Mouse (Mus musculus) frontal cortex, postnatal 14 days (tissue): Measurements from ENCODE around the gene Shc4.
A peak's percentile ranks its signal among the peaks of the same experiment; 100 is the strongest.

Source experiments
- DNase-seq, 2 experiments: peaks; one replicate each; pipeline ENCODE4 v3.0.0; 2022; ENCODE audit warnings: low spot score in 2 of 2

The Shc4 gene

DNA sequence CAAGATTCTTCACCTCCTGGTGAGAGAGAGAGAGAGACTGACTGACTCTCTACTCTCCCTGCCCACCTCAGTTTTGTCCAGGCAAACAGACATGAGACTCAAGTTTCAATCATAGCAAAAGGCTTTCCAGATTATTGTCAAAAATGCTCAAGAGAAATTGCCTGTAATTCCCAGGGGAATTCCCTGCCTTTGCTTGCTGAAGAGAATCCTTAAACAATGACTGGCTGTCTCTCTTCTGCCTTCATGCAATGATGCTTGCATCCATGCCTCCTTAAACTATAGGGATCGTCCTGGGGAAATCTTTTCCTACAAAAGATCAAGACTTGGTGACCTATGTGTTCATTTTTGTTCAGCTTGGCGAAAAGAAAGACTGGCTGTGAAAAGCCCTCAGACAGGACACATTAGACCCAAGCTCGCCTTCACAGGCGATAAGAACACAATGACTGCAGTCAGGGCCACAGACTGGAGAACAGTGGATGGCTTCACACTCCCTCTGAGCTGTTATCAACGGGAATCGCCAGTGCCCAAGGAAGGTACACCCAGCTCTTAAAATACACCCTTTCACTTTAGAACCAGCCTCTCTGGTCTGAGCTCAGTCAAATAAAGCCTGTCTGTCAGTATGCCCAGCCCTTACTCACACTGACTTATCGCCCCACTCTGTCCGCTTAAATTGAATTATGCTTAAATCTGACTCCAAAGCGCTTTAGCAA is 38.4 kb downstream of the Shc4 start:
- DNase-seq: no peak

DNA sequence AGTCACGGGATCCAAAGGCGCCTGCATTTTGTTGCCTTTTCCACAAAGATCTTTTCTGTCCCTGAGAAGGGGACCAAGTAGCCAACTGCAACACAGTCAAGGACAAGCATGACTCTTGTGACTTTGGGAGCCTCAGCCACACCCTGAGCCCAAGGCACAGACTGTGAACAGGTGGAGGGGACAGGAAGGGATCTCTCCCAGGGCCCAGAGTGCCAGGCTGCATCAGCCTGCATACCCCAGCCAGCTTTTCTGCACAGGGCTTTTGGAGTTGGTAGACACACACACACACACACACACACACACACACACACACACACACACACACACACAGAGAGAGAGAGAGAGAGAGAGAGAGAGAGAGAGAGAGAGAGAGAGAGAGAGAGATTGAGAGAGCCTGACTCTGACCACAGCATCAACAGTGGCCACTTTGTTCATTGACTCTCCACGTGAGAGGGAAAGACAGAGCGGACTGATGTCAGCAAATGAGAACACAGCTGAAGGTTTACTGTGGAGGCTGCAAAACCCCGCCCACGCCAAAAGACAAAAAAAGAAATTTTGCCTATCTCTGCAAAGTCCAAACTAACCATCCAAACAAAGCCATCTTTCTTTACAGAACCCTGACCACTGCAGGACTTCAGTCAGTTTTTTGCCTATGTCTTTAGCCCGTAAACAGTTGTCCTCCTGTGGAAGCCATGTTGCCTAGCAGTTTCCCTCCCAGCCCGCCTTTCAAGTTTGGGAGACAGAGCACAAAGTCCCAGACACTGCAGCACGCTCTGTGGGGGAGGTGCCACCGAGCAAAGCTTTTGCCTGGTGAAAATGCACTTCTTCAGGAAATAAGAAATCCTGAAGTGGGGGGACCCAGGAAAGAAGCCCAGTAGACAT is 39.1 kb downstream of the Shc4 start:
- DNase-seq: no peak

DNA sequence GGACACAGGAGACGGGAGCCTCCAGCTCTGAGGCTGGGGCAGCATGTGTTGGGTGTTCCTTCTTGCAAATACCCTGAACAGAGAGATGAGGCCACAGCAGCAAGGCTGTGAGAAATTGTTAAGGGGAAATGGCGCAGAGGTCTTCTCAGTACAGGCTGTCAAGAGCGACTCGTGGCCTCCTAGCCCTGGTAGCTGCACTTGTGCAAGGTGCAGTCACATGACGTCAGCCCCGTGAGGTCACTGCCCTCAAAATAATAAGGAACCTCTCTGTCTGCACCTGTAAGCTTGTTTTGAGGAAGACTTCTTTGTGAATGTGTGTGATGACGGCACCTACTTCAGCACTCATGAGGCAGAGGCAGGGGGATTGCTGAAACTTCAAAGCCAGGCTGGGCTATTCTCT is 40.1 kb downstream of the Shc4 start:
- DNase-seq: no peak

DNA sequence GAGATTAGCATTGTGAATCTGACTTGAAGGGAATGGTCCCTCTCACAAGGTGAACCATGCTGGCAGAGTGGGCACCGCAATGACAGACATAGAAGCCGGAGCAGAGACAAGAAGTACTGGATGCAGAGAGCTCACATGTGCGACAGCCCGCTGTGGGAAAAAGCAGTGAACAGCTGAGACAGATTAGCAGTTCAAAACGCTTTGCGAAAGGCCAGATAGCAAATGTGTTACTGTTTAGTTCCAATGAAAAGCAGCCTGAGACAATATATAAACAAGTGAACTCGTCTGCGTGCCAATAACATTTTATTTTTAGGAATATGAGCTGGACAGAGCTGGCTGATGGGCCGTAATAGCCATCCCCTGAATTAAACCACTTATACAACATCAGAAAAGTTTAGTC is 42.1 kb downstream of the Shc4 start:
- DNase-seq: no peak

DNA sequence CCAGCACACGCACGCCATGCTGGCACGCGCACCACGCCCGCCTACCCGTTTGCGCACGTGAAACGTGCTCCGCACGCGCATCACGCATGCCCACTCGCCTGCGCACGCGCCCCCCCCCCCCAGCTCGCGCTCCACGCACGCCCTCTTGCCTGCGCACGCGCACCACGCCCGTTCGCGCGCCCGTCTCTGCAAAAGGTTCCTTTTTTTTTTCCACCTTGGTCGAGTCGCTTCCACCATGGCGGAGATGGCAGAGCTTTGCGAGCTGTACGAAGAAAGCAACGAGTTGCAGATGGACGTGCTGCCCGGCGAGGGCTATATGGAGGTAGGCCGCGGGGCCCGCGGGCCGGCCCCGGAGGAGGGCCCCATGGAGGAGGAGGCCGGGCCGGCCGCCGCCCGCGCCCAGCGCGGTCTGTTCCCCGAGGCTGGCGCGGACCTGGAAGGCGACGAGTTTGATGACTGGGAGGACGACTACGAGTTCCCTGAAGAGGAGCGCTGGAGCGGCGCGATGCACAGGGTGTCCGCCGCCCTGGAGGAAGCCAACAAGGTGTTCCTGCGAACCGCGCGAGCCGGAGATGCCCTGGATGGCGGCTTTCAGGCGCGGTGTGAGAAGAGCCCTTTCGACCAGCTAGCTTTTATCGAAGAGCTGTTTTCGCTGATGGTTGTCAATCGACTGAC is 50.9 kb downstream of the Shc4 start, which contains the start of gene Eid1:
TSS of gene Eid1 (plus strand) at position 139 of the 675 bp plus-strand sequence.
- DNase-seq: peak; percentile 65 to 74

DNA sequence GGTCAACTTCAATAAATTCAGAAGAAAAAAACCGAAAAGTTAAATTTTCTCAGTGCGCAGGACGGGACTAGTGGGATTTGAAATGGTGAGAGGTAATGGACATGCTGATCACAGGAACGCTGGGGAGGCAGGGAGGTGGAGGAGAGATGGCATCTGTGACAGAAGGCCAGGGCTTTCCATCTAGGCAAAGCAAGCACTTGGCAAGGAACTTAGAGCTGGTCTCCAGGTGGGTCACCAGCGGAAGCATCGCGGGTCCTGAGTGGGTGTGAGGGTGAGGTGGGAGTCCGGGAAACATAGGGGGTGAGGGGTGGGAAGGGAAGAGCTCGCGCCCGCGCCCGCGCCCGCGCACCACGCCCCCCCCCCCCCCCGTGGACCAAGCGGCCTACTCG is 51.4 kb downstream of the Shc4 start:
- DNase-seq: peak; percentile 26 to 52

DNA sequence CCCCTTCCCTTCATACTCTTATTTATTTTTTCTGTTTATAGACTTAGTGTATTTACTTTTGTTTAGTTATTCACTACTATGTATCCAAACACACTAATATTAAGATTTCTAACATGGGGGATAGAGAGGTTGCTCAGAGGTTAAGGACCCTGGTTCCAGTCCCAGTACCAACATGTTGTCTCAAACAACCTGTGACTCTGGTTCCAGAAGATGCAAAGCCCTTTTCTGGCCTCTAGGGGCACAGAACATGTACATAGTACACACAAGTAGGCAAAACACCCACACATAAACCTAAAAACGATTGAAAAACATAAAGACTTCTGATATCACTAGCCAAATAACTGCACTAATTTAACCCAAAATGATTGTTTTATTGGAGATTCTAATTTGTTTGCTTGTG is 53.1 kb downstream of the Shc4 start:
- no peak for DNase-seq

DNA sequence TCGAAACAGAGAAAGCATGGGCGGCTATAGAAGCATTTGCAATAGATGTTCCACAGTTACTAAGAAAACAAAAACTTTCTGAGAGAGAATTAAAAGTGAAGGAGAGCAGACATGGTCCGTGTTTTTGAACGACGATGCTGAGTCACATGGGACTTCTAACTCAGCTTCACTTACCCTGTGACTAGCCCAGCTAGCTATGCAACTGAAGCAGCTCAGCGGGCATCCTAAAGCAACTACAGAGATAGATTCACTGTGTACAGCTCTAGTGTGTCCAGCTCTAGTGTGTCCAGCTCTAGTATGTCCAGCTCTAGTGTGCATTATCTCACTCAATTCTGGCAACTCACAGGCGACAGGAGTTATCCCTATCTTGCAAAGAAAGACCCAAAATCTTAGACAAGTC is 56.2 kb downstream of the Shc4 start:
- DNase-seq: no peak

DNA sequence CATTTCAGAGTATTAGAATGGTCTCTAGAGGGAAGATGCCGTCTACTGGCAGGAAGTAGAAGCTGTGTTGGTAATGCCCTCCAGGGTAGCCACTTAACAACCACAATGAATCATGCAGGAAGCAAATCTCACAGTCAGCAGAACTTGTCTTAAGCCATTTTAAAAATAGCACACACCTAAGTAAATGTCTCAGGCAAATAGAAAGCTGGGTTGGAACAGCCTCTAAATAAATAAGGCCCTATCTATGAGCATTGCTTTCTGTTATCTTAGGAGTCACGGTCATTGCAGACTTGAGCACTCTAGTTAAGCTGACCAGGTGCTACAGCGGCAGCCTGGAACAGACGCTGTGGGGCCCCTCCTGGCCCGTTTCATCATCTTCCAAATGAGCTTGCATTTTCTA is 56.8 kb downstream of the Shc4 start:
- DNase-seq: no peak

DNA sequence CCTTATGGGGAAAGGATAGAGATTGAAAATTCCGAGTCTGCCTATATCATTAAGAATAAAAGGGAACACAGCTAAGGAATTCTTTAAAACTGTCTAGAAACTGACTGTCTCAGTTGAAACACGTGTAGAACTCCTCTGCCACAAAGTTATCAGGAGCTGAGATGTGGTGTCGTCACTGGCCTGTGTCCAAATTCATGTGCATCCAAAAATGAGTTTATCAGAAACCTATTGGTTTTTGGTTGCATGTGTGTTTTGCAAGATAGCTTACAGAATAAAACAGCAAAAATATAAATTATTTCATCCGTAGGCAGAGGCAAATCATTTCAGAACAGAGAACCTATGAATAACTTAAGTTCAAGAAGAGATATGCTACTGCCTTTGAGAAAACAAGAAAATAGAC is 57.3 kb downstream of the Shc4 start:
- DNase-seq: no peak

DNA sequence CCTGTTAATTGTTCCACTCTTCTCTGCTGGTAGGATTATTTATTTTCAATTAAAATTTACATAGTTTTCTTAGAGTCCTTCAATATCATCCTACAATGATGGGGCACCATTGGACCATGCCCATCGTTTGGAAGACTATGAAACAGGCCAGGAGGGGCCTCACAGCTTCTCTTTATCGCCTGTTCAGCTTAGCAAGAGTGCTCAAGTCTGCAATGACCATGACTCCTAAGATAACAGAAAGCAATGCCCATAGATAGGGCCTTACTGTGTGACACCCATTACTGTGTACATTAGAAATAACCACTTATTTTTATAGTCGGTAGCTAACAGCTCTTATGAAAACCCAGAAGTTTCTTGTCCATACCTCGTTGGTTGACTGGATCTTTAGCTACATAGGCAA is 58.0 kb downstream of the Shc4 start:
- DNase-seq: no peak

DNA sequence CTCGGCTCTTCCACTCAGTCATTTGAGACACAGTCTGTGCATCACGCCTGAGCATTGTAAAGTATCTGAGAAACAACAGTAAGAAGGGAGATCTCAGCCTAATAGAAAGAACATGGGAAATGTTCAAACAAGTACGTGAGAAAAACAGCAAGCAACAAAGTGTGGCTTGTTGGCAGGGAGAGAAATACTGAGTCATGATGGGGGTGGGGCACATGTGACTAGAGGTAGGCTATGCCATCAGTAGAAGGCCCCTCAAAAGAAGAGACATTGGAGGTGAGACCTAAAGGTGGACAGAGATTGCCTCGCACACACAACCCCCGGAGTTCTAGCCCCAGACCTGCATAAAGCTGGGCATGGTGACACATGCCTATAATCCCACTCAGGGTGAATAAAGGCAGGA is 58.7 kb downstream of the Shc4 start:
- no peak for DNase-seq

DNA sequence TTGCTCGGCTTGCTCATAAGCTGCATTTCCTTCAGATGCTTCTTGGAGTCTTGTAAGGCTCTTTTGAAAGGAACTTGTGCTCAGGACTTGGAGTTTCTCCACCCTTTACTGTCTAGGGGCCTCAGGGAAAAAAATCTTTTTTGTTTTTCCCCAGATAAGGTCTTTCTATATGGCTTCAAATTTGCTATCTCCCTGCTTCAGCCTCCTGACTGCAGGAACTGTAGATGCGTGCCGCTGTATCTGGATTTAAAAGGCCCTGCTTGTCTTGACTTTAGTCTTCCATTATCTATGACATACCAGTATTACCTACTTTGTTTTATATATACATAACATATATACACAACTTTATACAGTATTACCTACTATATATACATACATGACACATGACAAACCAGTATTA is 61.4 kb downstream of the Shc4 start:
- DNase-seq: no peak

DNA sequence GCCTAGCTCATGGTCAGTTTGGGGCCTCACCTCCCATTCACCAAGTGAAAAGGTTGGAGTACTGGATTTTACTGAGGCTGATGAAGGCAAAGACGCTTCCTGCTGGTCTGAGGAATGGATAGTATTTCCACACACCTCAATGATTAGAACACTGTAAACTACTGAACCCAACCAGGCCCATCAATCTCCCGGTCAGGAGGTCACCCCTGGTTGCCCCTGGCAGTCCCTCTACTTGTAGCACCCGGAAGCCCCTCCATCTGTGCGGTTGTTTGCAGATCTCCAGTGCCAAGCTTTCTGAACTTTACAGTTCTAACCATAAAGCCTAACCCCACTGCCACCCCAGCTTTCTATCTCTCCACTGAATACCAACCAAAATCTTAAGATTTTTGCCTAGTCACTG is 62.8 kb downstream of the Shc4 start:
- no peak for DNase-seq

DNA sequence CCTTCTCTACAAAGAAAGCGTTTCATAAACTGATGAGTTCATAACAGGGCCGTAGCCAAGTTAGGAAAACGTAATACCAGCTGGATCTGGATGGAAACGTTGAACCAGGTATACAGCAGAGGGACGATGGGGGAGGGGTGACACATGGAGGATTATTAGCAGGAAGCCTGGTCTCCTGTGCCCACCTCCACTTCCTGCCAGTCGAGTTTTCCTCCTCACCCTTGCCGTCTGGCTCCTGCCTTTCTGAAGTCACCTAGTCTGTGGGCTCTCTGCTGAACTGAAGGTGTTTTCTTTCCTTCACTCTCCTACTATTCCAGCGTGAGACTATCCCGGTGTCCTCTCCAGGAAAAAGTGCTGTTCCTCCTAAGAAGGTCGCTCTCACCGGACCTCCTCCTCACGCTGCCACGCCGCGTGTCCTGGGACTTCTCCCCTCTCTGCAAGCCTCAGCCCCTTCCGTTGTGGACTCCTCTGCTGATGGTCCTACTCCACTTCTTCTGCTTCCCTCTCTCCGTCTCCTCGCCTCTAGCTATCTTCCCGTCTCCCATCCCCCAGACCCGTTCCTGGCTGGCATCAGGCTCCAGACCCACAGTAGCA is 63.3 kb downstream of the Shc4 start:
- no peak for DNase-seq

DNA sequence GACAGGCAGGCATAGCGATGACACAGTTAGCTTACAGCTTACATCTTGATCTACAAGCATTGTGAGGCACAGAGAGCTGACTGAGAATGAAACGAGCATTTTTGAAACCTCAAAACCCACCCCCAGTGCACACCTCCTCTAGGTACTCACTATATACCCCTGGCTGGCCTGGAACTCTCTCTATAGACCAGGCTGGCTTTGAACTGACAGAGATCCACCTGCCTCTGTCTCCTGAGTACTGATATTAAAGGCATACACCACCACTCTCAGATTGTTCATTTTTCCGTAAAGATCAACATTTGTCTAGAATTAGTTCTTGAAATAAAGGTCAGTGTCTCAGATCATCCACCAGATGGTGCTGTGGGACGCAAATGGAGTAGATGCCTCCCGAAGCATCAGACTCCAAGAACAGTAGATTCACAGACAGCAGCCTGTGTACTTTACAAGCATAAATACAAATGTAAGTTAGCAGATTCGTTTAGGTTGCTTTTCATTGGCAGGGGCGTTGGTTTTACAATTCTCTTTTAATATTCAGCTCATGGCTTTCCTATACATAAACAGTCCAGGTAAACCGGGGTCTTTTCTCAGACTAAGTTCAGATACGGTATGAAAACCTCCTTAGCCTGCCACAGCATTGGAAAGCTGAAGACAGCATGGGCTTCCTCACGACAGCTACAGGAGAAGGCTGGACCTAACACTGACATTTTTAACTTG is 64.0 kb downstream of the Shc4 start:
- peak in 1 of 2 experiments; percentile 59 for DNase-seq

DNA sequence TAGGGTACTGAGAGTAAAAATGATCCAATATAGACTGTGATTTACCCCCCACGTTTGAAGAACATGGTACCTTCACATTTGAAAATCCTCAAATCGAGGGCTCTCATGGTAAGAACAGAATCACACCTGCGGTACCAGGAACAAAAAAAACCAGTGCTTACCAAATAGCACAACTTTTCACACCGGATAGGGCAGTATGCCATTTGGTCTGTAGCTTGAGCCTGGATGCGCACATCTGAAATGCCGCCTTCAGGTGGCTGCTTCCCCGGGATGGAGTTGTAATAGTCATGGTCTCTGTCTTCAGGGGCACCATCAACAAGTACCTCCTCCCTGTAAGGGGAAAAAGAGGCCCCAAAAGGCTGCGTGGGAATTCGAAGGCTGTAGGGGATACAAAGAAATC is 68.6 kb downstream of the Shc4 start:
- DNase-seq: no peak

DNA sequence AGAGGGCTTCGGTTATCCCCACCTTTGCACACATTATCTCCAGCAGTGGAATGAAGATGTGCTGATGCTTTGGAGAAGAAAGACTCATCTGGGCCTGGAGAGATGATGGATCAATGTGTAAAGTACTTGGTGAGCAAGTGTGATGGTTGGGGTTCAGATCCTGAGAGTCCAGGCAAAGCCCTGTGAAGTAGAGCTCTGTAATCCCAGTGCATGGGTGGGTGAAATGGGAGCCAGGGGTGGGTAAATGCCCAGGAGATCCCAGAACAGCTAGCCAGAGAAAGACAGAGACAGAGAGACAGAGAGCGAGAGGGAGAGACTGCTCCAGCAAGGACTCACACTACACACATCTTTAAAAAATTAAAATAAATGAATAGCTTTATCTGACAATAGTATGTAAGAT is 70.7 kb downstream of the Shc4 start:
- DNase-seq: no peak

DNA sequence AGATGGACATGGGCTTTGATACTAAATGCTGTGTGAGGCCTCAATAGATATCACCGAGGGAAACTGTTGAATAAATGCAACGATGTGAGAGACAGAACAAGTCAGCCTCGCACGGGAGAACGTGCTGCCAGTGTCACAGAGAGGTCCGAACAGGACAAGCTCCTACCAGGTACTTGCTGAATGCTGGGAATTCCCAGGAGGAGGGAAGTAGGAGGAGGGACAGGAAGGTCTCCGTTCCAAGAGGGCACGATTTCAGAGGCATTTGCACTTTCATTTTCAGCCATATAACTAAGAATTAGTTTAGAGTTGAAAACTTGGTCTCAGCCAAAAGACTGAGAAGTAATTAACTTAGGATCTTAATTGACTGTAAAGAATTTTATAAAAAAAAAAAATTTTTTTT is 72.4 kb downstream of the Shc4 start:
- DNase-seq: no peak

DNA sequence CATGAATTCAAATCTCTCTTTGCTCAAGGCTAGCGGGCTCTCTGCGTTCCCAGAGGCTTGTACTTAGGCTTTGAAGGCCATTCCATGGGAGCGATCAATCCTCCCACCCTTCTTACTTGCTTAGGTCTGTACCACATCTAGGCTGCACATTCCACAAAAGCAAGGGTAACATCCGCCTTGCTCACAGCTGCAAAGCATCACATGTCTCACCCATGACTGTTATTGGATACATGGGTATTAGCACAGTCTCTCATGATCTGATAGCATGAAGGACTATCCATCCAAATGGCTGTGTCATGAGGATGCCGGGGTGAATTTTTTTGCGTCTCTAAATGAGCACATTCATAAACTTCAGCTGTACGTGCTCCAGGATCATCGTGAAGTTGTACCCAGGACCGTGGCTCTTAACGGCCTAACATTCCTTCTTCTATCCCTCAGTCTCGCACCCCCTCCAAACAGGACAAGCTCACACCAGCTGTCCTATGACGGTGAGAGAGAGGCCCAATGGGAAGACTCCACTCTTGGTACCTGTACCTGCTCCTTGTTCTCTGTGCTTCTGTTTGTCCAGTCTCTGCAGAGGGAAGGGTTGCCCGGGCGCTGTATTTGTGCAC is 73.1 kb downstream of the Shc4 start:
- no peak for DNase-seq

DNA sequence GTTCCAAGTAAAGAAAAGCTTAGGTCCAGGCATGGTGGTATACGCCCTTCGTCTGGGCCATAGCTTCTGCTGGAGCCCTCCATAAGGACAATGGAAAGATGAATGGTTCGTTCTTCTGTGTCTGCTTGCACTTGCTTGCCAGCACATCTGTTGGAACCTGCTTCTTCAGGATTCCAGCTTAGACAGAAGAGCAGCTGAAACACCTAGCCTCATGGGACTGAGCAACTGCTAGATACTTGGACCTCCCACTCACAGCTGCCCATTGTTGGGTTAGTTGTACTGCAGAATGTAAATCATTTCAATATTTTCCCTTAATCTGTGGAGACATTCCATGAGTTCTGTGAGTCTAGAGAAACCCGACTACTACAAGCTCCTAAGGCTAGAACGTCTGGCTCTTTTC is 73.9 kb downstream of the Shc4 start:
- no peak for DNase-seq
